Mouse (Mus musculus) cortical plate, adult 2 months (tissue): ENCODE data around the gene Snx12.

ENCODE experiments used
- CTCF ChIP-seq: fragments of 200-500 bp; IDR thresholded peaks from 2 replicates; pipeline ENCODE4 v1.5.1; 2011; ENCODE audit warnings: mild to moderate bottlenecking, control low read depth, low read length; ENCODE audit not compliant: insufficient read depth; ENCODE audit errors: extremely low read depth
- POLR2A ChIP-seq: fragments of 200-500 bp; IDR thresholded peaks from 2 replicates; pipeline ENCODE4 v1.6.1; 2011; ENCODE audit warnings: mild to moderate bottlenecking, low read length, control low read depth; ENCODE audit not compliant: insufficient read depth; ENCODE audit errors: extremely low read depth

DNA sequence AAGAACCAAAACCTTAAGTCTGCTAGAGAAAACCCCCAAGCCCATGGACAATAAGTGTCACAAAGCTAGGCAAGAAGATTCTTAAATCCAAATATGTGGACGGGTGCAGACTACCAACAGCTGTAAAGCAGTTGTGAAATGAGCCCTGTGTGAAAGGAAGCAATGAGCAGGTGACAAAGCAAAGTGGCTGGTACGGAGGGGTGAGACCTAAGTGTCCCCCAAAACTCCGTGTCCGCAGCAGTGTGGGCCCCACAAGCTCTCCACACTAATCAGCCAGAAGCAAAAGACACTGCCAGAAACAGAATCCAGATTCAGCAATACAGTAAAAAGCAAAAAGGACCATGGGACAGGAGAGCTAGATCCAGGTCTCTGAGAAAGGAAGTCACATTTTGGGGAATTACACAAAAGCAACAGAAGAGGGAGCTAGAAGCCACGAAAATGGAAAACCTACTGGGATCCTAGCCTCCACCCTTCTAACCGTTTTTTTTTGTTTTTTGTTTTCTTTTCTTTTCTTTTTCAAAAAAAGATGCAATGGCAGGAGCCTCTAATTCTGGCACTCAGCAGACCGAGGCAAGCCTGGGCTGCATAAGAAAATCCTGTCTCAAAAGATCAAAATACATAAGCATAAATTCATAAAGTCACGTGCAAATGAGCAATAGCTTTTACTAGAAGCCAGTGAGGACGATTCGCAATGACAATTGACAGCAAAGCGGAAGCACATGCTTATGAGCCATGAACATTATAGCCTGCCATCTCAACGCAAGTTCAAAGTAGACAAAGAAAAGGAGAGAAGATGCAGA lies 90.2 kb downstream of the Snx12 start:
- TF ChIP-seq POLR2A (no peak), CTCF (peak; percentile 44; the same call in 1 of the 2 replicates)
